Mouse (Mus musculus): Measurements from ENCODE around the gene Rph3a.
"Not testable (repeated sequence)": the region's sequence is repeated elsewhere in the genome, so short reads cannot be mapped to it uniquely, and the experiment has no call there.

DNA sequence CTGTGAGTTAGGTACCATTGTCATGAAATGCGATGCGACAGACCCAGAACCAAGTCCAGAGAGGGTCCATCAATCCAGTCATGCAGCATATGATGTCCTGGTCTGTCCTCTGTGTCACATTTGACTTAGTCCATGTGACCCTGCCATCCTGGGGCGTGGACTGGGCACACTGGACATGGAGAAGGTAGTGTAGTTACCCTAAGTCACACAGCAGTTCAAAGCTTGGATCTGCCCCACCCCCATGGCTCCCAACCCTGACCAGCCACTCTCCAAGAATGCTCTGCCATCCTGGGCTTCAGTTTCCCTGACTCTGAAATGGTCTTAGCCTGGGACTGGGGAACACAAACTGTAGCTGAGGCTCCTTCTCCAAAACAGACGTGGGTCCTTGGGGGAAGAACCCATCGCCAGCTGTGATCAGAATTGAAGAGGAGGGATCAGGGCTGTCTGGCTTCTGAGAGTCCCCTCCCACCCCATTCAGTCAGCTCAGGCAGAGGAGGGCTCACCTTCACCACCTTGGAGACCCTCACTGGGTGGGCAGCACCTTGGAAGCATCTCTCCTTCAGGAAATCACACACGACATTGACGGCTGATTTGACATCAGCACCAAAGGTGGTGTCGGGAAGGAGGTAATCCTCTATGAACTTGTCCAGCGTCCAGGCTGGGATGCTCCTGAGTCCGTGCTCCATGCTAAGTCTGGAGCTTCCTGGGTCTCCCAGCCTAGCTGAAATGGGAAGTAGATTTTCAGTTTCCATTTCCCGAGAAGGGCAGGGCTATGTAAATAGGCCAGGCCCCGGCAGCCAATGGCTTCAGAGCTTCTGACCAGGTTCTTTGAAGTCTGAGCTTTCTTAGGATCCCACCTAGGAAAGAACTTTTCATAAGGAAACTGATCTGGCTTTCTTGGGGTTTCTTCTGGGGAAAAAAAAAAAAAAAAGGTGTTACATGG lies 102.8 kb downstream of the Rph3a start, which contains the start of gene Oas1a:
- TF ChIP-seq CTCF (IDR thresholded peaks at IDR 0.05; ENCODE audit: borderline replicate concordance, extremely low read depth, insufficient read depth, insufficient read length); POLR2A (IDR thresholded peaks at IDR 0.05; ENCODE audit: borderline replicate concordance, extremely low read depth, insufficient read depth, insufficient read length, poor library complexity, severe bottlenecking): not testable (repeated sequence)

Data from brain, embryonic 14.5 days (tissue).